Mouse (Mus musculus): Measurements from ENCODE around the gene Mgrn1. TPM values are rescaled to one million over a fixed set of nuclear protein-coding genes. Genes with fewer than 3 reads are reported as not detected.

Gene Mgrn1
- polyA plus RNA-seq, 1 experiment from 2014 or later: 66.2 TPM

- H3K27me3 ChIP-seq (ENCODE audit: poor library complexity, severe bottlenecking): no peaks in the 10 kb centered on the region
- peaks cover 22% of the 10 kb centered on the region for H3K4me1 ChIP-seq
- H3K4me3 ChIP-seq: peak overlapping the region; percentile 81
- H3K9me3 ChIP-seq: no peaks in the 10 kb centered on the region
- peaks cover 84% of the 10 kb centered on the region for H3K36me3 ChIP-seq (replicated peaks)
- peak; percentile 20 for DNase-seq (ENCODE audit: extremely low spot score, low spot score)
- WGBS: 4% methylated on average over 16 of the region's 16 CpGs
- H3K27ac ChIP-seq: peak overlapping the region; percentile 90
These were observed 53.4 kb downstream of the Mgrn1 start for GRCm38 (mm10) chr16:4939412-4939811.

DNA sequence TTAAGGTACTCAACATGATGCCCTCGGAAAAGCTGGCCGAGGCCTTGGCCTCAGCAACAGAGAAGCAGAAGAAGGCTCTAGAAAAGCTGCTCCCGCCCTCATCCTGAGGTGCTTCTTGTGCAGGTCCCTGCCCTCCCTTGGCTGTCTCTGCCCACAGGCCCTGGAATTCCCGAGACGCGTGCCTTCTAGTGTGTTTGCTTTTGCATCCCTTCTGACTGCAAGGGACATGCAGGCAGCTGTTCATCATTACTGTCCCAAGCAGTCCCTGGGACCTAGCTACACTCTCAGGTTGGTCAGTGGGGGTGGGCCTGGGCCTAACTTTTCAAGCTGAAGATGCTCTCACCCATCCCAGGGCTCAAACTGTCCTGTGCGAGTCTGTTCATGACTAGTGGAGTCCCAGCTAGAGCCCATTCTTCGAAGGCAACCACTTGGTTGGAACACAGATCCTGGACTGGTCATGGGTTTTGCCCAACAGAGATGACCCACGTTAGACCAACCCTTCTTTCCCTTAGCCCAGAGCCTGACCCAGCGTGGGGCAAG, 54.3 kb downstream of the Mgrn1 start:
- Histone ChIP-seq H3K9me3 (no peaks in the 10 kb centered on the region), H3K36me3 (replicated peaks) (peaks cover 84% of the 10 kb centered on the region), H3K4me1 (peaks cover 22% of the 10 kb centered on the region), H3K4me3 (peak overlapping the region; percentile 81), H3K27me3 (ENCODE audit: poor library complexity, severe bottlenecking) (no peaks in the 10 kb centered on the region), H3K27ac (no peak overlapping the region)
- DNase-seq (ENCODE audit: extremely low spot score, low spot score): no peak
- WGBS: 87% methylated on average over 10 of the region's 10 CpGs

- no peaks in the 10 kb centered on the region for H3K9me3 ChIP-seq
- H3K27ac ChIP-seq: no peak overlapping the region
- peaks cover 84% of the 10 kb centered on the region for H3K36me3 ChIP-seq (replicated peaks)
- peaks cover 22% of the 10 kb centered on the region for H3K4me1 ChIP-seq
- DNase-seq (ENCODE audit: extremely low spot score, low spot score): no peak
- H3K27me3 ChIP-seq (ENCODE audit: poor library complexity, severe bottlenecking): no peaks in the 10 kb centered on the region
- no peak overlapping the region for H3K4me3 ChIP-seq
These were observed 55.0 kb downstream of the Mgrn1 start for GRCm38 (mm10) chr16:4941016-4941415.

- no peak overlapping the region for H3K4me3 ChIP-seq
- peaks cover 22% of the 10 kb centered on the region for H3K4me1 ChIP-seq
- no peak for DNase-seq (ENCODE audit: extremely low spot score, low spot score)
- H3K27me3 ChIP-seq (ENCODE audit: poor library complexity, severe bottlenecking): no peaks in the 10 kb centered on the region
- peaks cover 84% of the 10 kb centered on the region for H3K36me3 ChIP-seq (replicated peaks)
- no peaks in the 10 kb centered on the region for H3K9me3 ChIP-seq
- 92% methylated on average over 8 of the region's 8 CpGs for WGBS
- H3K27ac ChIP-seq: no peak overlapping the region
These were observed 56.8 kb downstream of the Mgrn1 start for GRCm38 (mm10) chr16:4942868-4943267.

DNA sequence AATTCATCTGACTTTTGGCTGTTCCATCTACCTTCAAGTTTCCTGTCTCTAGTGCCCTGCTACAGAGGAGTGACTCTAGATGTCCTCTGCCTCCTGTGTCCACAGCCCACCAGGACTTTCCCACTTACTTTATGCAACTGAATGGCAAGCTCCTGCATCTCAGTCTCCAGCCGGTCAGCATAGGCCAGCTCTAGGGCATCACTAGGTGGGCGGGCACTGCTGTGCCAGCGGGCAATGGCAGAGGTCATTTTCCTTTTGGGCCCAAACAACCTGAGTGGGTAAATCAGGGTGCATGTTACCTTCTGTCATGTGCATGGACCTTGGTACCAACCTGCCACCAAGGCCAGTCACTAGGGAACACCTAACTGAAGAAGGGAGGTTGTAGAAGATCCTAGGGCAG, 57.4 kb downstream of the Mgrn1 start:
- Histone ChIP-seq H3K4me1 (peaks cover 20% of the 10 kb centered on the region), H3K27ac (no peak overlapping the region), H3K27me3 (ENCODE audit: poor library complexity, severe bottlenecking) (no peaks in the 10 kb centered on the region), H3K9me3 (no peaks in the 10 kb centered on the region), H3K4me3 (no peak overlapping the region), H3K36me3 (replicated peaks) (peaks cover 86% of the 10 kb centered on the region)
- no peak for DNase-seq (ENCODE audit: extremely low spot score, low spot score)
- 97% methylated on average over 3 of the region's 3 CpGs for WGBS

DNA sequence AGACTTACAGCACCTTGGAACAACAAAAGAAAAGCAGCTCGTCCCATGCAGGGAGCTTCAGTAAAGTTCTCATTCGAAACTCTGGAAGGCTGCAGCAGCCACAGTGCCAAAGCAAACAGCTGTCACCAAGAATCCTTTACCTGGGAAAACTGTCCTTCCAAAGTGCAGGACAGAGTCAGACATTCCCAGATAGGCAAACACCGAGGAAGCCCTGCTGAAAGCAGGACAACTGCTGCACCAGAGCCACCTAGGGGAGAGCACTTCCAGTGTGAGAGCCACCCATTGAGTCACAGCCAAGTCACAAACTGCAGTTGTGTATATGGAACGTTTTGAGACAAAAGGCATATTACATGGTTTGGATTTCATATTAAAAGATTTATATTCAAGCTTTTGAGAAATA, 59.4 kb downstream of the Mgrn1 start:
- 83% methylated on average over 4 of the region's 4 CpGs for WGBS
- no peaks in the 10 kb centered on the region for H3K9me3 ChIP-seq
- no peak overlapping the region for H3K4me3 ChIP-seq
- DNase-seq (ENCODE audit: extremely low spot score, low spot score): no peak
- H3K36me3 ChIP-seq (replicated peaks): peaks cover 92% of the 10 kb centered on the region
- peaks cover 2% of the 10 kb centered on the region for H3K4me1 ChIP-seq
- no peaks in the 10 kb centered on the region for H3K27me3 ChIP-seq (ENCODE audit: poor library complexity, severe bottlenecking)
- H3K27ac ChIP-seq: no peak overlapping the region

DNA sequence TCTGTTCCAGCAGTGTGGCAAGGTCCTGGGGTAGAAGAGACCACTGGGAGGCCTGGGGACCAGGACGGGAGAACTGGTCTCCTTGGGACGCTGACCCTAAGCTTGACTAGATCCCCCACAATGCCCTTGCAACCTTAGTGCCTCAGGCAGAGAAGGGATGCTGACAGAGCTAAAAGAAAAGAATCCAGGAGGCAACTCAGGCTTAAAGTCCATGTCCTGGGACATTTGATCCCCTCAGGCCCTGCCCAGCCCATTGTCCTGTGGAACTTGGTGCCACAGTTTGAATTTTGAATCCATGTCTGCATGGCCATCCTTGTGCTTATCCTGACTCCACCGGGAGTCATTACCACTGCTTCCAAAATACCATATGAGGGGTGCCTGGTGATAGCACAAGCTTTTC, 60.1 kb downstream of the Mgrn1 start:
- H3K36me3 ChIP-seq (replicated peaks): peaks cover 92% of the 10 kb centered on the region
- H3K27me3 ChIP-seq (ENCODE audit: poor library complexity, severe bottlenecking): no peaks in the 10 kb centered on the region
- H3K9me3 ChIP-seq: no peaks in the 10 kb centered on the region
- DNase-seq (ENCODE audit: extremely low spot score, low spot score): no peak
- 90% methylated on average over 3 of the region's 3 CpGs for WGBS
- no peak overlapping the region for H3K4me3 ChIP-seq
- no peaks in the 10 kb centered on the region for H3K4me1 ChIP-seq
- H3K27ac ChIP-seq: no peak overlapping the region

DNA sequence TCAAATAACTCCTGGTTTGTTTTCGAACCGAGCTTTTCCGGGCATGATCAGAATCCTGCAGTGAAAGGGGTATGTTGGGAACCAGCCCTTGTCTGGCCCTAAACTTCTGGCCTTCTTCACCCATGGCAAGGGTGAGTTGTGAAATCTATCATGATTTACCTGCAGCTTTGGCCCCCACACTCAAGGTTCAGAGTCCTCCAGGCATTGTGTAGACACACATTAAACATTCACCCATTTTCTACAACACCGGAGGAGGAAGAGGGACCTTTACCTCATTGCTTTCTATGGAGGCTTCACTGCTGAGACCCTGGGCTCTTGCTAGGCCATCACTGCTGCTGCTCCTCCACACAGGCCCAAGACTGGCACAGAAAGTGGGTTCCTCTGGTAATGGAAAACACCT, 61.3 kb downstream of the Mgrn1 start:
- Histone ChIP-seq H3K36me3 (replicated peaks) (peaks cover 92% of the 10 kb centered on the region), H3K27me3 (ENCODE audit: poor library complexity, severe bottlenecking) (no peaks in the 10 kb centered on the region), H3K27ac (no peak overlapping the region), H3K9me3 (no peaks in the 10 kb centered on the region), H3K4me1 (no peaks in the 10 kb centered on the region), H3K4me3 (no peak overlapping the region)
- 97% methylated on average over 4 of the region's 4 CpGs for whole genome bisulfite sequencing
- DNase-seq (ENCODE audit: extremely low spot score, low spot score): no peak

DNA sequence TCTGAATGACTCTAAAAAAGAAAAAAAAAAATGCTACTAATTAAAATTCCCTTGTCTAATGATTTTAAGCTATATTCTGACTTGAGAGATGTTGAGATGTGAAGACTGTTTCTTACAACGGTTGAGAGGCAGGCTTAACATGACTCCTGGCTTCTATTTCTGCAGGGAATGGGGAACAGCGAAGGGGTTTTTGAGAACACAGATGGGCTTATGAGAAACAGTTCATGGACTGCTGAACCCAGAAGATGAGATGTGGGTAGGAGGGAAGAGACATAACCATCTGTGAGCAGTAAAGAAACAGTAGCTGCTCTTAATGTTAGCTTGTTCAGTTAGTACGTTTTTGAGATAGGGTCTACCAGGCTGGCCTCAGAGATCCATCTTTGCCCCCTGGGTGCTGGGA, 70.6 kb downstream of the Mgrn1 start:
- Histone ChIP-seq H3K4me1 (no peaks in the 10 kb centered on the region), H3K27ac (no peak overlapping the region), H3K27me3 (ENCODE audit: poor library complexity, severe bottlenecking) (no peaks in the 10 kb centered on the region), H3K4me3 (no peak overlapping the region), H3K36me3 (replicated peaks) (peaks cover 77% of the 10 kb centered on the region), H3K9me3 (no peaks in the 10 kb centered on the region)
- WGBS: 90% methylated on average over 3 of the region's 3 CpGs
- DNase-seq (ENCODE audit: extremely low spot score, low spot score): no peak

DNA sequence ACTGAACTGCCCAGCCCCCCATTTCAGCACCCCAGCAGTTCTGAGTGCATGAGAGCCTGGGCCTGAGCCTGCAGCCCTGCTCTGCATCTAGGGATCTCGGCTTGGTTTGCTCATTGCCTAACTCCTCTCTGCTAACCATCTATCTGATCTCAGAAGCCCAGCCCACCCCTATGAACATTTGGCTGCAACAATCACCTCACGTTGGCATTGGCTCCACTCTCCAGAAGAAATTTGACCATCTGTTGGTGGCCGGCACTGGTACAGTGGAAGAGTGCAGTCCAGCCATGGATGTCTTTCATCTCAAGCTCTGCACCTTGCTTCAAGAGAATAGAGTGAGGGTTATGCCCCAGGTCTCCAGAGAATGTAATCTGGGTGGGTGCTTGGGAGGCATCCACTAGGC, 71.4 kb downstream of the Mgrn1 start:
- peaks cover 68% of the 10 kb centered on the region for H3K36me3 ChIP-seq (replicated peaks)
- 97% methylated on average over 3 of the region's 3 CpGs for WGBS

GRCm38 (mm10) chr16:4960260-4960659, 74.2 kb downstream of the Mgrn1 start:
- H3K4me1 ChIP-seq: peaks cover 26% of the 10 kb centered on the region
- no peaks in the 10 kb centered on the region for H3K9me3 ChIP-seq
- no peak overlapping the region for H3K27ac ChIP-seq
- WGBS: 93% methylated on average over 8 of the region's 8 CpGs
- DNase-seq (ENCODE audit: extremely low spot score, low spot score): no peak
- H3K4me3 ChIP-seq: no peak overlapping the region
- H3K27me3 ChIP-seq (ENCODE audit: poor library complexity, severe bottlenecking): no peaks in the 10 kb centered on the region
- H3K36me3 ChIP-seq (replicated peaks): peaks cover 40% of the 10 kb centered on the region

More for the DNA sequence above, 71.4 kb downstream of the Mgrn1 start:
- DNase-seq (ENCODE audit: extremely low spot score, low spot score): no peak
- no peak overlapping the region for H3K27ac ChIP-seq
- no peaks in the 10 kb centered on the region for H3K27me3 ChIP-seq (ENCODE audit: poor library complexity, severe bottlenecking)
- H3K9me3 ChIP-seq: no peaks in the 10 kb centered on the region
- no peak overlapping the region for H3K4me3 ChIP-seq
- peaks cover 3% of the 10 kb centered on the region for H3K4me1 ChIP-seq

DNA sequence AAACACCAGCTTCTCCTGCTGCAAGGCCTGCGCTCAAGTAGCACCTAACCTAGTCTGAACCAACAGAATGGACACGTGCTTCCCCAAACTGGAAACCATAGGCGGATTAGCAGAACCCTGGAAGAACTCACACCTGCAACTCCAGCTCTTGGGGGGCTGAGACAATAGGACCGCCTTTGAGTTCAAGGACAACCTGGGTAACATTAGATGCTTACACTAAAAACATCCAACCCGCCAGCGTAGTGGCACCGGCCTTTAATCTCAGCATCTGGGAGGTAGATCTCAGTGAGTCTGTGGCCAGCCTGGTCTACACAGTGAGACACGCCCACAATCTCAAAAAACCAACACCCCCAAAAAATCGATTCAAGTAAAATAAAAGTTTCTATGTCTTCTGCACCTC, 77.3 kb downstream of the Mgrn1 start:
- peak overlapping the region; percentile 89; the same call in 1 of the 2 replicates for H3K27ac ChIP-seq
- no peaks in the 10 kb centered on the region for H3K27me3 ChIP-seq (ENCODE audit: poor library complexity, severe bottlenecking)
- peaks cover 28% of the 10 kb centered on the region for H3K4me1 ChIP-seq
- no peaks in the 10 kb centered on the region for H3K9me3 ChIP-seq
- H3K36me3 ChIP-seq (replicated peaks): peaks cover 11% of the 10 kb centered on the region
- H3K4me3 ChIP-seq: peak overlapping the region; percentile 97
- no peak for DNase-seq (ENCODE audit: extremely low spot score, low spot score)
- 50% methylated on average over 9 of the region's 9 CpGs for WGBS

- Histone ChIP-seq H3K4me1 (peaks cover 28% of the 10 kb centered on the region), H3K9me3 (no peaks in the 10 kb centered on the region), H3K36me3 (replicated peaks) (peaks cover 11% of the 10 kb centered on the region), H3K27ac (peak within 1 kb of the TSS; percentile 89), H3K4me3 (peak within 1 kb of the TSS; percentile 97), H3K27me3 (ENCODE audit: poor library complexity, severe bottlenecking) (no peaks in the 10 kb centered on the region)
- under 1% methylated on average over 76 of the region's 76 CpGs for WGBS
- DNase-seq (ENCODE audit: extremely low spot score, low spot score): peak; percentile 95
These were observed 78.0 kb downstream of the Mgrn1 start, which contains the start of gene Anks3 for GRCm38 (mm10) chr16:4963797-4964709. Anks3 (minus strand) TSS chr16:4964205.

All from forebrain, embryonic 10.5 days (tissue).